Mouse (Mus musculus) heart, embryonic 15.5 days (tissue): ENCODE data around the gene Tex21. TPM values are rescaled to one million over a fixed set of nuclear protein-coding genes. Genes with fewer than 3 reads are reported as not detected.

ENCODE experiments used
- ATAC-seq: fragments of 200-750 bp; cut with Nextera tagmentation; replicated peaks from 2 replicates; pipeline ENCODE4 v1.8.0; 2017; ENCODE audit warnings: low read depth, moderate TSS enrichment; ENCODE audit not compliant: insufficient number of reproducible peaks, insufficient read depth, low FRiP score
- H3K27ac ChIP-seq: fragments of 300-500 bp; sonication (generic); 2 replicates; pipeline ENCODE4 v1.5.1; 2015; ENCODE audit warnings: mild to moderate bottlenecking, inconsistent platforms
- H3K27me3 ChIP-seq: fragments of 300-500 bp; sonication (generic); 2 replicates; pipeline ENCODE4 v1.6.1; 2015; ENCODE audit warnings: inconsistent platforms
- H3K36me3 ChIP-seq: fragments of 300-500 bp; sonication (generic); 2 replicates; pipeline ENCODE4 v1.6.1; 2015; ENCODE audit warnings: mild to moderate bottlenecking, inconsistent platforms
- H3K4me1 ChIP-seq: fragments of 300-500 bp; sonication (generic); replicated peaks from 2 replicates; pipeline ENCODE4 v1.6.1; 2015; ENCODE audit warnings: inconsistent platforms
- H3K4me2 ChIP-seq: fragments of 300-500 bp; sonication (generic); 2 replicates; pipeline ENCODE4 v1.6.1; 2015; ENCODE audit warnings: inconsistent platforms, mild to moderate bottlenecking, moderate library complexity
- H3K4me3 ChIP-seq: fragments of 300-500 bp; sonication (generic); 2 replicates; pipeline ENCODE4 v1.5.1; 2015; ENCODE audit warnings: mild to moderate bottlenecking, inconsistent platforms
- H3K9ac ChIP-seq: fragments of 300-500 bp; sonication (generic); 2 replicates; pipeline ENCODE4 v1.6.1; 2015; ENCODE audit warnings: mild to moderate bottlenecking, inconsistent platforms
- H3K9me3 ChIP-seq: fragments of 300-500 bp; sonication (generic); replicated peaks from 2 replicates; pipeline ENCODE4 v1.6.1; 2016; ENCODE audit warnings: inconsistent platforms
- WGBS: fragments of 180-500 bp; shearing (Covaris S2); methylation state at CpG from one replicate; pipeline ENCODE4 v1.1.7; 2015; ENCODE audit warnings: mixed read lengths; 5-methylcytosine and 5-hydroxymethylcytosine counted together
- polyA plus RNA-seq: library from polyadenylated mRNA; unstranded; fragments of >200 nt; fragmentation: Nextera tagmentation; extraction: Ambion mirVana; gene quantifications from 2 replicates; pipeline ENCODE4 v1.2.1, GENCODE M21; 2015

Gene Tex21
- polyA plus RNA-seq, 1 experiment from 2014 or later: not detected

DNA sequence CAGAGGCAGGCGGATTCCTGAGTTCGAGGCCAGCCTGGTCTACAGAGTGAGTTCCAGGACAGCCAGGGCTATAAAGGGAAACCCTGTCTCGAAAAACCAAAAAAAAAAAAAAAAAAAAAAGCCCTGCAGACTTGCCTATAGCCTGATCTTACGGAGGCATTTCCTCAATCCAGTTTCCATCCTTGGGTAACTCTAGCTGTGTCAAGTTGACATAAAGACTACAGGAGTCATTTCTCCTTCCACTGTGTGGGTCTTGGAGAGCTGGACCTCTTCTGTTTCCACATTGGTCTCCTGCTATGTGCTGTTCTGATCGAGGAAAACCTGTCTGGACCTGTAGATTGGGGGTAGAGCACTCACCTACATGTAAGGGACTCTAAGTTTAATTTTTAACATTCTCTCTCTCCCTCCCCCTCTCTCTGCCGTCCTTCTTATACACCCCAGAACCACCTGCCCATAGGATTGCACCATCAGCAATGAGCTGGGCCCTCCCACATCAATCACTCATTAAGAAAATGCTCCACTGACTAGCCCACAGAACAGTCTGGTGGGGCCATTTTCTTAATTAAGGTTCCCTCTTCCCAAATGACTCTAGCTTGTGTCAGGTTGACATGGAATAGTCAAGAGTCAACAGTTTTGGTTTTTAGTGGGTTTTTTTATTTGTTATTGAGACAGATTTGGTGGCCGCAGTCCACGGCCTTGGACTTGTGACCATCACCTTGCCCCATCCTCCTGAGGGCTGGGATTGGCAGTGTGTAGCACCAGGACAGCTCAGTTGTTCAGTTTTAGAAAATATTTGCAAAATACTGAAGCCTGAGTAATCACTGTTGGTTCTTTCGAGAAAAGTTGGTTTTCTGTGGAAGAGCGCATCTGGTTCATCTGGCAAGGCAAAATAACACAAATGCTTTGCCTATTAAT is 26.3 kb upstream of the Tex21 start:
- no peak overlapping the region for H3K4me3 ChIP-seq
- ATAC-seq: no peak
- no peak overlapping the region for H3K27ac ChIP-seq
- H3K9me3 ChIP-seq: no peaks in the 10 kb centered on the region
- H3K27me3 ChIP-seq: no peaks in the 10 kb centered on the region
- 84% methylated on average over 10 of the region's 10 CpGs for WGBS
- H3K4me2 ChIP-seq: no peak overlapping the region
- peaks cover 5% of the 10 kb centered on the region; the same call in 1 of the 2 replicates for H3K36me3 ChIP-seq
- H3K4me1 ChIP-seq: no peaks in the 10 kb centered on the region
- no peak overlapping the region for H3K9ac ChIP-seq

DNA sequence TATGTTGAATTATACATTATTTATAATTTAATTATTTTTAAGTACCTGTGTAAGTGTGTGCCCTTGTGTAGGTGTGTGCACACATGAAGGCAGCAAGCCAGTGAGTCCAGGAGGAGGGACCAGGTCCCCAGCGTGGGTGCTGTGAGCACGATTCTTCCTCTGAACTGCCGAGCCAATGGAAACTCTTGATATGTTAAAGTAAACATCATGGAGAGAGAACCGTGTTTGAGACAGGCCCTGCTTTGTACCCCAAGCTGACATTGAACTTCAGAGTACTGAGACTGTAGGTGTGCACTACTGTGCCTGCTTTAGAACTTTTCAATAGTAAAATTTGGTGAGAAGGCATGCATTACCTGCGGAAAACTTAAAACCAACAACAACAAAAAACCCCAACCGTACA is 25.0 kb upstream of the Tex21 start:
- H3K27ac ChIP-seq: no peak overlapping the region
- no peak overlapping the region for H3K4me2 ChIP-seq
- no peak overlapping the region for H3K9ac ChIP-seq
- no peaks in the 10 kb centered on the region for H3K9me3 ChIP-seq
- no peaks in the 10 kb centered on the region for H3K27me3 ChIP-seq
- no peak overlapping the region for H3K4me3 ChIP-seq
- H3K4me1 ChIP-seq: no peaks in the 10 kb centered on the region
- 80% methylated on average over 6 of the region's 6 CpGs for WGBS
- ATAC-seq: no peak
- H3K36me3 ChIP-seq: peaks cover 5% of the 10 kb centered on the region; the same call in 1 of the 2 replicates

DNA sequence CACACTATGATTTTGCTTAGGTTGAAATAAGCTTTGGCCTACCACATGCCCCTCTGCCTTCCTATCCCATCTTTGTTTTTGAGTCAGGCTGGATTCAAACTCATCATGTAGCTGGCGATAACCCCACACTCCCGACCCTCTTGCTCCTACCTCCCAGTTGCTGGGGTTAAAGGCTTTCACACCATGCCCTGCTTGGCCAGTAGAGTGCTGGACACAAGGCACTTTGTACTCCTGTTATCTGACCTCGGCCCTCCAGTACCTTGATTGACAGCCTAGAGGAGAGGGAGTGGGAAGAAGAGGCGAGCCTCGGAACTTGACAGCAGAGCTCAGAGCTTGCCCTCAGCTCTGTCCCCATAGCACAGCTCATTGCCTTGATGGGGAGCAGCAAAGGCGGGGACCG is 22.6 kb upstream of the Tex21 start:
- 63% methylated on average over 7 of the region's 7 CpGs for WGBS
- Histone ChIP-seq H3K4me2 (no peak overlapping the region), H3K27ac (no peak overlapping the region), H3K36me3 (peaks cover 5% of the 10 kb centered on the region; the same call in 1 of the 2 replicates), H3K4me1 (no peaks in the 10 kb centered on the region), H3K27me3 (no peaks in the 10 kb centered on the region), H3K9ac (no peak overlapping the region), H3K9me3 (no peaks in the 10 kb centered on the region), H3K4me3 (no peak overlapping the region)
- no peak for ATAC-seq

DNA sequence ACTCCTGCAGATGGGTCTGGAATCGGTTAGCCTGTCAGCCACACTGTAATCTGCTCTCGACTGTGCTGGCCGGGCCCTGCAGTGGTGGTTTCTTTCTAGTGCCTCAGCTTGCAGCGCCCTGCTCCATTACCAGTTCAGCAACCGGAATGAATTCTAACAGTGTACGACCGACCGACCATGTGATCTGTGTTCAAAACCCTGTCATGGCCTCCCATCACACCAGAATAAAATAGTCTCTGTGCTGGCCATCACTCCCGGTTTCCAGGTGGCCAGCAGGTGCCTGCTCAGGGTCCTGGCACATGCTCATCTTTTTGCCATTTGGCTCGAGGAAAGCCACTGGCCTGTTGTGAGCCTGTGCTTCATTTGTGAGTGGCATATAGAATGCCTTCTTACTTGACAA is 22.1 kb upstream of the Tex21 start:
- ATAC-seq: no peak
- Histone ChIP-seq H3K36me3 (peaks cover 5% of the 10 kb centered on the region; the same call in 1 of the 2 replicates), H3K4me1 (no peaks in the 10 kb centered on the region), H3K9me3 (no peaks in the 10 kb centered on the region), H3K27me3 (no peaks in the 10 kb centered on the region), H3K4me3 (no peak overlapping the region), H3K27ac (no peak overlapping the region), H3K9ac (no peak overlapping the region), H3K4me2 (no peak overlapping the region)
- 66% methylated on average over 10 of the region's 10 CpGs for WGBS

DNA sequence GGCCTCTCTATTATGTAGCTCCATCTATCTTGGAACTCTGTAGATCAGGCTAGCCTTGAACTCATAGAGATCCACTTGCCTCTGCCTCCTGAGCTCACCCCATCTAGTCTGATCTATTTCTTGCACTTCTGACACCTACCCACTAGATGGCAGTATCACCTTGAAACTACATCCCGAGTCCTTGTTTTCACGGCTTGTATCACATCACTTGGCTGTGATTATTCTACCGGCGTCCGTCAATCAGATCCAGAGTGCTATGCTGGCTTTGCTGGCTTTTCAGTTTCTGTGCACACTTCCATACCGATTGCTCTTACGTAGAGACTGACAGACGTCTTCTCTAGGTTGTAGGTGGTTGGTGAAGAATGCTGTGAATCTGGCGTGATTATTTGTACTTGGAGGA is 20.3 kb upstream of the Tex21 start:
- Histone ChIP-seq H3K4me2 (no peak overlapping the region), H3K9ac (no peak overlapping the region), H3K4me3 (no peak overlapping the region), H3K9me3 (no peaks in the 10 kb centered on the region), H3K36me3 (peaks cover 2% of the 10 kb centered on the region; the same call in 1 of the 2 replicates), H3K27me3 (no peaks in the 10 kb centered on the region), H3K27ac (no peak overlapping the region), H3K4me1 (no peaks in the 10 kb centered on the region; the same call in 1 of the 2 replicates)
- WGBS: 63% methylated on average over 9 of the region's 9 CpGs
- no peak for ATAC-seq

DNA sequence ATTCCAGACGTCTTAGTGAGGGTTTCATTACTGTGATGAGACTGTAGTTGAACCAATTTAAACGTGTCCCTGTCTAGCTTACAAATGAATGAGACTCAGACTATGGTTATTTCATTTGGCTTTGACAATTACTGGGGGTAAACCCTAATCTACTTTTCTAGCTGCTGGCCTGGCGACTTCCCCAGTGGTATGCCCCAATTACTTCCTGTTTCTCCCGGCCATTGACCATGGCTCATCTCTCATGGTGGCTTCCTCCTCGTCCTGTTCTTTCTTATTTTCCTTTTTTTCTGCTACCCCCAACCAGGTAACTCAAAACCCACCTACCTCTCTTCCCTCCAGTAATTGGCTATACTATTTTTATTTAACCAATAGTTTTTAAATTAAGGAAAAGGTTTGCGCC is 18.5 kb upstream of the Tex21 start:
- Histone ChIP-seq H3K4me3 (no peak overlapping the region), H3K27ac (no peak overlapping the region), H3K9me3 (no peaks in the 10 kb centered on the region), H3K9ac (no peak overlapping the region), H3K36me3 (no peaks in the 10 kb centered on the region), H3K4me1 (peaks cover 2% of the 10 kb centered on the region; the same call in 1 of the 2 replicates), H3K27me3 (no peaks in the 10 kb centered on the region), H3K4me2 (no peak overlapping the region)
- 71% methylated on average over 6 of the region's 6 CpGs for WGBS
- no peak for ATAC-seq

DNA sequence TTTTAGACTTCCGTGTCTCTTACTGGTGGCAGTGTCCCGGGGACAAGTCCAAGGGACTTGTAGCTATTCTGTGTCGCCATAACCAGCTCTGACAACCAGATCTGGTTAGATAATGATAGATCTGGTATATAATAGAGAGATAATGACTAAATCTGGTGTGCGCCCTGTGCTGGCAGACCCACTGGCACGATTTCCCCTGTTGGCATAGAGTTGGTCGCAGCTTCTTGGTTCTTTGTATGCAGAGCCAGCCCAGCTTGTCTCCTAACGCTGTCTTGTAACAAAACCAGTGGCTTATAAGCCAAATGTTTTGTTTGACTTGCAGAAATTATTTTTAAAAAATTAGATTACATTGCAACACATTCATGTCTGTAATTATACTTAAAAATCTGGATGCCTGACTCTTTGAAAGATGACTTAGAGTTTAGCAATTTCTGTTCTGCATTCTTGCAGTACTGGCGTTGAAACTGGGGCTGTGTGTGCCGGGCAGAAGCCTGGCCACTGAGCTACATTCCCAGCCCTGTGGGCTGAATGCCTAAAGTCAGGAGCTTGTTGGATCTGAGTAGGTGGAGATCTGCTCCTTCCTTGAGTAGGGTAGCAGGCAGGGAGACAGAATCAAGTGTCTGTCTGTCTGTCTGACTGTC is 17.9 kb upstream of the Tex21 start:
- Histone ChIP-seq H3K9ac (no peak overlapping the region), H3K4me3 (no peak overlapping the region), H3K27ac (no peak overlapping the region), H3K9me3 (no peaks in the 10 kb centered on the region), H3K36me3 (no peaks in the 10 kb centered on the region), H3K27me3 (no peaks in the 10 kb centered on the region), H3K4me2 (no peak overlapping the region), H3K4me1 (peaks cover 2% of the 10 kb centered on the region; the same call in 1 of the 2 replicates)
- ATAC-seq: no peak
- 75% methylated on average over 9 of the region's 9 CpGs for WGBS

DNA sequence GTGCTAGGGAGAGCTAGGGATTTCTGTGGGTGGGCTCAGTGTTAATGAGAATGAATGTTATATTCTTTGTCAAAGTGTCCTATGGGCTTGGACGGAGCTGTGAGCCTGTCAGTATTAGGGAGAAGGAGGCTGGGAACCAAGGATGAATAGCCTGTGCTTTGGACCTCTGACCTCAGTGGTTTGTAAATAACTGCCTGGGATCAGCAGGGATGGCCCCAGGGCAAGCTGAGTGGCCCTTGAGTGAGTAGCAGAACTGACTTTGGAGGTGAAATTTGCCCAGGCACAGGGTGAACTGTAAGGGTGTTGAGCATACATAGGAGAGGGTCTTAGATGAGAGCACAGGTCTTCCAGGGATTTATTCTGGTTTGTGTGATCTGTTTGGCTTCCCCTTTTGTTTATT is 17.3 kb upstream of the Tex21 start:
- Histone ChIP-seq H3K4me1 (peaks cover 2% of the 10 kb centered on the region; the same call in 1 of the 2 replicates), H3K9ac (no peak overlapping the region), H3K36me3 (no peaks in the 10 kb centered on the region), H3K27me3 (no peaks in the 10 kb centered on the region), H3K27ac (no peak overlapping the region), H3K9me3 (no peaks in the 10 kb centered on the region), H3K4me3 (no peak overlapping the region), H3K4me2 (no peak overlapping the region)
- ATAC-seq: no peak
- 88% methylated on average over 1 of the region's 1 CpGs for WGBS

DNA sequence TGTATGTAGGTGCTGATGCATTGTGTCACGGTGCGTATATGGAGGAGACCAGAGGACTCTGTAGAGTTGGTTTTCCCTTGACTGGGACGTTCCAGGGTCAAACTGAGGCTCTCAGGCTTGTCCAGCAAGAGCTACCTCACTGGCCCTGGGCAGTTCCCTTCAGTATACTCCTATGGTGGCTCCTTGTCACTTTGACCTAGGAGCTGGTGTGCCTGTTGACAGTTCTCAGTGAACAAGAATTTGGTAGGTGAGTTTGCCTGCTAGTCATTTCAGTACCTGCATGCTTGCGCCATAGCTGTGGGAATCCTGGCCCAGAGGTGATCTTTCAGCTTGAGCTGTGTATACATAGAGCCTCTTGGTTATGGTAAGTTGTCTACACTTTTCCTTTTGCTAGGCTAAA is 16.4 kb upstream of the Tex21 start:
- H3K4me1 ChIP-seq: peaks cover 2% of the 10 kb centered on the region; the same call in 1 of the 2 replicates
- no peaks in the 10 kb centered on the region for H3K36me3 ChIP-seq
- no peak overlapping the region for H3K27ac ChIP-seq
- no peak overlapping the region for H3K4me2 ChIP-seq
- WGBS: 82% methylated on average over 4 of the region's 4 CpGs
- H3K4me3 ChIP-seq: no peak overlapping the region
- no peaks in the 10 kb centered on the region for H3K27me3 ChIP-seq
- ATAC-seq: no peak
- H3K9me3 ChIP-seq: no peaks in the 10 kb centered on the region
- H3K9ac ChIP-seq: no peak overlapping the region

DNA sequence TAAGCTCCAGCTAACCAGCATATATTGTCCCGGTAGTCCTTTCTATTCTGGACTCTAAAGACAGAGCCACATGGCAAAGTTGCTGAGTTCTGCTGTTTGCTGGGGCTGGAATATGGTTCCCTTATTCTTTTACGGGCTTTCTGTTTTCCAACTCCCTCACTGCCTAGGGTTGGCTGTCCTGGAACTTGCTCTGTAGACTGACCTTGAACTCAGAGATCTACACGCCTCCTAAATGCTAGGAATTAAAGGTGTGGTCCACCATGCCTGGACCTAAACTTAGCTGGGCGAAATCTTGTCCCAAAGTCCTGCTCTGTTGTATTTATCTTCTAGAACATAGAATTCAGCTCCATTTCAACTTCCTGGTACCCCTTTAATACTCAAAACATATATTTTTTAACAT is 15.0 kb upstream of the Tex21 start:
- H3K4me3 ChIP-seq: no peak overlapping the region
- no peak overlapping the region for H3K9ac ChIP-seq
- no peaks in the 10 kb centered on the region for H3K36me3 ChIP-seq
- peaks cover 2% of the 10 kb centered on the region for H3K4me1 ChIP-seq
- no peak for ATAC-seq
- H3K4me2 ChIP-seq: no peak overlapping the region
- no peaks in the 10 kb centered on the region for H3K9me3 ChIP-seq
- 82% methylated on average over 4 of the region's 4 CpGs for WGBS
- no peak overlapping the region for H3K27ac ChIP-seq
- no peaks in the 10 kb centered on the region for H3K27me3 ChIP-seq

DNA sequence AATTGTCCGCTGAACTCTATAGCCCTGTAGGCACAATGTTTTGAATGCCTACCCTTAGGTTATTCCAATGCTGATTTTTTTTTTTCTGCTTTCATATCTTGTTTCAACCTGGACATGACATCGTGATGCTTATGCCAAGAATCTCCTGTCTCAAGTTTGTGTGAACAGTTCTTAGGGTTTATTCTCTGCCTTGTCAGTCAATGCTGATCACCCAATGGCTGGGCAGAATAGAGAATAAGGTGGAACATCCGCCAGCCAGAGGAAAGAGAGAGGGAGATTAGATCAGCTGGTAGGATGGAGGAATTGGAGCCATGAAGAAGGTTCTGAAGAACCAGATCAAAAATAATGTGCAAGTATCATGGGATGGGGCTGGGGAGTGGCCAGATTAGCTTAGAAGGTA is 14.1 kb upstream of the Tex21 start:
- no peaks in the 10 kb centered on the region for H3K36me3 ChIP-seq
- 87% methylated on average over 3 of the region's 3 CpGs for WGBS

More for the DNA sequence above, 14.1 kb upstream of the Tex21 start:
- Histone ChIP-seq H3K9ac (no peak overlapping the region), H3K4me1 (peaks cover 9% of the 10 kb centered on the region), H3K4me3 (no peak overlapping the region), H3K27ac (no peak overlapping the region), H3K9me3 (no peaks in the 10 kb centered on the region), H3K4me2 (no peak overlapping the region), H3K27me3 (no peaks in the 10 kb centered on the region)
- no peak for ATAC-seq
